Mouse (Mus musculus) kidney, adult 18-20 months (tissue): ENCODE measurements around the gene Tbata.

Source experiments
- DNase-seq: peaks from one replicate; pipeline ENCODE4 v3.0.0; 2021

Tbata gene

DNA sequence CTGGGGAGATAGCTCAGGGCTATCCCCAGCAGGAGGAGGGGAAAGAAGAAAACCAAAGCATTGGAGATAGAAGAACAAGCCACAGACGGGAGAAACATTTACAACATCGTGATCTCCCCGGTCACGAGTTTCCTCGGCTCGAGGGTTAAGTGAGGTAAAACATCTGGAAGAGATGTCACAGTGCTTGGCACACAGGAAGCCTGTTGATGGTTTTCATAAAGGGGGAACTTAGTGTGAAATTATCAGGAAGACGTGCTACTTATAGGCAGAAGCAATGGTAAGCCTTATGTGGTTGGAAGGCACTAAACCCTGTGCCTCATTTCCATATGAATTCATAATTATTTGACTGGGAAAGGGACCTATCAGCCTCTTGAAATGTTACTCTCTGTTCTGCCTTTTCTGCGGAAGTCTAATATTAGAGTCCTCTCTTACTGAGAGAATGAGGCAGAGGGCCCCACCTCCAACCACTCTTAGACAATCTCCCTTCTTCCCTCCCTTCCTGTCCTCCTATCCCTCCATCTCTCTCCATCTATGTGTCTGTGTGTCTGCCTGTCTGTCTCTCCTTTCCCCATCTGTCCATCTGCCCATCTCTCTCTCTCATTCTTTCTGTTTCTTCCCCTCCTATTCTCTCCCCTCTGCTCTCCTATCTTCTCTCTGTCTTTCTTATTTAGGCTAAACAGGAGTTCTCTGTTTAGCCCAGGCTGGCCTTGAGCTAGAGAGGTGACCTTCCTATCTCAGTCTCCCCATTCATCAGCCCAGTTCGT lies 4.2 kb upstream of the Tbata start:
- no peak for DNase-seq

DNA sequence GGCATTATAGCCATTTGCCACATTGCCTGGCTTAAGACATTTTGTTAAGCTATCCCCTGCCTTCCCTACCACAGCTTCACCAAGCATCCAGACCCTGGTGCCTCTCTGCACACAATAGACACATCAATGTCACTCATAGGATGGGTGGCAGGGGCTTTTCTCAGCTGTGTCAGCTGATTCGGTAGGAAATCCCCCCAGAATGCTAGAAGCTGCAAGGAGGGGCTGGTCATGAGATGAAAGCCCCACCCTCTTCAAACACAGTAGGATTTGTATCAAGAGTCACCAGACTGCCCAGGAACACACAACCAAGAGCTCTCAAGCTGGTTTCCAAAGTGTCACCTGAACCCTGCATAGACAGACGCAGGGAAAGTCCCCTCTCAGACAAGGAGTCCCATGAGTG lies 3.4 kb upstream of the Tbata start:
- no peak for DNase-seq

DNA sequence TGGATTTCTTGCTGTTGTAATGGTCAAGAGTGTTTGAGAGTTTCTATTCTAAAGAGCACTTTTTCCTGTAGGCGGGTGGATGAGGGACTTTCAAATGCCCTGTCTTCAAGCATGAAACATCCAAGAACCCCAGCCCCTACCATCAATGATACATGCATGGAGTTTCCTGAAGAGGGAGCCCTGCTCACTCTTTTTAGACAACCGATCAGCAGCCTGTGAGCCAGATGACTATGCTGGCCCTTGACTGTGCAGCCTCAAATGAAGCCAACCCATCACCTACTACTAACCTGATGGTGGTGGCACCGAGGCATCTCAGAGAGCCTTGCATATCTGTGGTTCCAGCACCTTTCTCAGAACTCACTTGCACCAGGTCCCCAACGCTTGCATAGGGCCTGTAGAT lies 742 bp downstream of the Tbata start:
- no peak for DNase-seq

DNA sequence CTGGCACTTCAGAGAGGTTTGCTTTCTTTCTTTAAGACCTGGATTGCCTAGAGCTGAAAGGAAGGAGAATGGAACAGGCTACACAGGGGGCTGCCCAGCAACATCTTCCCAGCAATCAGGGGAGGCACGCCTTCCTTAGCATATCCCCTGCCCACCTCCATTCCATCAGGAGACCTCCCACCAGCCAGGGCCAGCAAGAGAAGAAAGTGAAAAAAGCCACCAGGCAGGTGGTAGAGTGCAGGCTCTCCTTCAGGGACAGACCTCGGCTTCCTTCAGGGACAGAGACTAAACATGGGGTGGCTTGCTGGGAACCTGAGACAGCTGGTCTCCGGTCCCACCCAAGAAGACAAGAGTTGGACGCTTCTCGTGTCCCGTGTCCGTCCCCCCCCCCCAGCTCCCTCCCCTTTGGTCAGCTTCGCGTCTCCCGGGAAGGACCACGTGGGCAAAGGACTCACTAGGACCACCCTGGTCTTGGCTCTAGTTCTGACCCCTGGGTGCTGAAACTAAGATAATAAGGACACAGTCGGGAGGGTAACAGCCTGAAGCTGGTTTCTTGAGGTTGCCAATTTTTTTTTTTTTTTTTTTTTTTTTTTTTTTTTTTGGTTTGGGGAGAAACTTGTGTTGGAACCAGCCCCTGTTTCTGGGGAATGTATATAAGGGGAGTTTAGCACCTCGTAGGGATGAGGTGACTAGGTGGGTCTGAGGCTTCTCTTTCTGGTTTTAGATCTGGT lies 3.1 kb downstream of the Tbata start:
- no peak for DNase-seq

DNA sequence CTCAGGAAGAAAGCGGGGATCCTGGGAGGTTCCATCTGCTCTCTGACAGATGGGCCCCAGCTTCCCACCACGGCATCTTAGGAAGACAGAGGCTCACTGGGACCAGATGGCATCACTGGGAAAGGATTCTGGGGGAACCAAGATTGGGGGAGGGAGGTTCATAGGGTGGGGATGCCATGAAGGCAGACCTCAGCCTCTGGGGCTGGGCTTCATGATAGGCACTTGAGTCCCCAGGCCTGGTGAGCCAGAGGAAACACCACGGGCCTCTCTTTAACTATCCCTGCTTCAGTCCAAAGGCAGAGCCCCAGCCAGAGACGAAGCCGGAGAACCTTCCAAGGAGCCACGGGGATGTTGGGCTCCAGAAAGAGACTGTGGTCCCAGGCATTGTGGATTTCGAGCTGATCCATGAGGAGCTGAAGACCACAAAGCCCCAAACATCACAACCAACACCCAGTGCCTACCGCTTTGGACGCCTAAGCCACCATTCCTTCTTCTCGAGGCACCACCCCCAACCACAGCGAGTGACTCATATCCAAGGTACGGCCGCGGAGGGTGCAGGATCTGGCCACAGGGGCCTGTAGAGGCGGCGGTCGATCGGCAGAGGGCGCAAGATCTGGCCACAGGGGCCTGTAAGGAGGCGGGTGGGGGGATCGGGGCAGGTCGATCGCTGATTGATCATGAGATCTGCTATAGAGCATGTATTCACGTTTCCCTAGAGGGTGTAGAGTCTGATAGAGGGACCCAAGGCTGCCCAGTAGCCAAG lies 3.9 kb downstream of the Tbata start:
- no peak for DNase-seq

DNA sequence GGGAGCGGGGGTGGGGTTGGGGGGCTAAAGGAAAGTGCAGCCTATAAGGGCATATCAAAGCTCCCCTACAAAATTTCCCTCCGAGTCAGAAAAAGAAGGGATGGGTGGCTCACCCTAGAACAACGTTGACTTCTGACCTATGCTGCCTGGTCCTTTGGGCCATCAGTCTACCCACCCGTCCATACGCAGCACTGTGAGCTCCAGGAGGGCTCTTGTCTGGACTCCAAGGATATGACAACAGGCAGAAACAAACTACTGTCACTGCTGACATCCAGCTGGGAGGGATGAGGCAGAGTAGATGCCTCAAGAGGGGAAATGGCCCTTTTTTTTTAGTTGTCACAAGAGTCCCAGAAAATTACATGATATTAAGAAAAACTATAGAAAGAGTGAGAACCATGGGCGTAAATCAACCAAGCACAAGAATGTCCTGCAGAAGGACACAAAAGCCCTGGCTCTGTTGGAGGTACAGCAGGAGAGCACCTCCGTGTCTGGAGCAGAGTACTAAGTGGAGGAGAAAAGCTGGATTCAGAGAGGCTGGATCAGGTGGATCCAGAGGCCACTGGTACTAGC lies 4.6 kb downstream of the Tbata start:
- DNase-seq, result no peak

DNA sequence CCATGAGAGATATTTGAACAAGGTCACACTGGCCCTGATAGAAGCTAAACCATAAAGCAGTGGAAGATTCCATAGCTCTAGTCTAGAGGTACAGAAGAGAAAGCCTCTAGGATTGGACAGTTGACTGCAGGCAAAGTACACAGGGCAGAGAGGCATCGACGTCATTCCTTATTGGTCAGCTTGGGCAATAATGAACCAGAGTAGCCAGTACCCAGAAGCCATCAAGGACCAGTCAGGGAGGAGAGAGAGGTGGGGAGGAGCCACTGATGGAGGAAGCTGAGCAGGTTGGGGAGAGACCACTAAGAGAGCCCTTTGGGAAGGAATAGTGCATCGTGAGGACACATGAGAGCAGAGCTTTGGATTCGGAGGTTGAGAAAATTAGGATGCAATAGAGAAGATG lies 6.0 kb downstream of the Tbata start:
- no peak for DNase-seq

DNA sequence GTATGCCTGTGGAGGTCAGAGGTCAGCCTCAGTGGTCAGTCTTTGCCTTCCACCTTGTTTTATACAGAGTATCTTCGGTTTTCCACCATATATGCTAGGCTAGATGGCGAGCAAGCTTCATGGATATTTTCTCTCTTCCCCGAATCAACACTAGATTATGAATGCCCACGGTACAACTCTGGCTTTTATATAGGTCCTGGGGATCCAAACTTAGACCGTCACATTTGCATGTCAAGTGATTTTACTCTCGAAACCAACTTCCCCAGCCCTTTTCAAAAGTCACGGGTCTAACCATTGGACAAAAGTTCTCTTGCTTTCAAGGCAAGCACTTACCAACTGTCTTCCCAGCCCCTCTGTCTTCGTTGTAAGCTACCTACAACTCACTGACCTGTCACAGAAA lies 6.9 kb downstream of the Tbata start:
- no peak for DNase-seq

DNA sequence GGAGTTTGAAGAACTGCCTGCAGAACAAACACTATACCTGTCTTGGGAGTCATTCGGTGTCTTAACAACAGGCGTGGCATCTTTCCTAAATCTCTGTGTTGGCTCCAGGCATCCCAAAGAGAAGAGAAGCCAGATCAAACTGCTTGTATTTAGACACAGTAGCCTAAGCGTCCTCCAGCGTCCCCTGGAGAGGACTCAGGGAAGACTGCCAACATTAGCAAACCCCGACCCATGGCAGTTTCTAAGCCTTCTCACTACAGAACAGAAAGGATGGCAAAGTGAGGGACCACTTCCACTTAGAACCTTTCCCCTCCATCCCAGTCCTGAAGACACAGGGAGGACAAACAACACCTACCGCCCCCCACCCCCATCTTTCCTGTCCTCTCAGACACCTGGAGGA lies 8.2 kb downstream of the Tbata start:
- no peak for DNase-seq

DNA sequence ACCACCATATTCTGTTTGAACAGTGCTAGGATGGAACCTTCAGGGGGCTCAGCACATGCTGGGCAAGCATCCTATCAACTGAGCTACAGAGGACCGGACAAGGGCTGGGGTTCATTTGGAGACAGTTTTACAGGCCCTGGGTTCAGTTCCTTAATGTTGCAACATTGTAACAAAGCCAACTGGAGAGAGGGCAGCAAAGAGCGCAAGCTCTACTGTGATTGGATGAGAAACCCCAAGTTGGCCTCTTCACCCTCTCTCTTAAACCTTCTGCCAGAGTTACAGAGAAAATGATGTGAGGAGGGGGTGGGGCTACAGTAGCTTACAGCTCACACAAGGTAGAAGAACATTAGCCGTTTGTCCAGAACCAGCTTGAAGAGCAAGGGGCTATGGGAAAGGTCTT lies 15.2 kb downstream of the Tbata start:
- no peak for DNase-seq

DNA sequence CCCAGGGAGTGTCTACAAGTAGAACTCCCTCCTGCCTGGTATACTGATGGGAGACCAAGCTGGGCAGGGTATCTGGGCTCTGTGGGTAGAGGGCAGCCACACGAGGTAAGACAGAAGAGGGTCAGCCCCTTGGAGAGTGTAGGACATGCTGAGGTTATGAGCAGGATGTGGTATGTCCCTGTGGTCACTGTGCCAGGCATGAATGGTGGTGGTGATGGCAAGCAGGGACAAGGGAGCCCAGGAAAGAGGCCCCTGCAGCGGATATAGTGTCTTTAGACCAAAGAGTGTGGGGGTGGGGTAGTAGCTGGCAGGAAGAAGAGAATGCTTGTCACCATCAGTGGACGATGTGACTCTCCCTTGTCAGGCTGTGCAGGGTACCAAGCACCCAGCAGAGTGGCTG lies 16.3 kb downstream of the Tbata start:
- DNase-seq, result no peak

DNA sequence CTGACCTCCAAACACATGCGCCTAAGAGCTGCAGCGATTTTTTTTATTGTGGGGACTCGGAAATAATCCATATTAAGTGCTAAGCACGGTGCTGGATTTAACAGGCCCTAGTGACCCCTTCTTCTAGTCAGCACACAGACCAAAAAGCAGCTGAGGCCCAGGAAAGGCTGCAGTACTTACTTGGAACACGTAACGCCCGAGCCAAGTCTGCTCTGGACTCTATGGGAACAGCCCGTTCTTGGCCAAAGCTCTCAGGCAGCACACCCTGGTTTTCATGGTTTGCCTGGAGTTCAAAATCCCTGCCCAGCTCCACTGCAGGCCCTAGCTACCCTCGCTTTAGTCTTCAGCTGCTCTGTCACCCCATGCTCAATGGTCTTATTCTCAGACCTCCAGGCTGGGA lies 22.9 kb downstream of the Tbata start:
- no peak for DNase-seq

DNA sequence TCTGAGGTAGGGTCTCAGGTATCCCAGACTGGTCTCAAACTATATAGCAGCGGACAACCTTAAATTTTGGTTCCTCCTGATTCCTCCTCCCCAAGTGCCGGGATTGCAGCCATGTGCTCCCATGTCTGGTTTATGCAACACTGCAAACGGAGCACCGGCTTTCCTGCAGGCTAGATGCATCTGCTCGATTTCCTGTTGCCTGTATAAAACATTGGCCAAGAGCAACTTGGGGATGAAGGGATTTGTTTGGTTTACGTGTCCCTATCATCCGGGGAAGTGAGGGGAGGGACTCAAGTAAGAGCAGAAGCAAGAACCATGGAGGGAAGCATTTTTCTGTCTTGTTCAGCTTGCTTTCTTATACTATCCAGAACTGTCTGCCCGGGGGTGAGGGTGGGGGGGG lies 23.5 kb downstream of the Tbata start:
- no peak for DNase-seq

DNA sequence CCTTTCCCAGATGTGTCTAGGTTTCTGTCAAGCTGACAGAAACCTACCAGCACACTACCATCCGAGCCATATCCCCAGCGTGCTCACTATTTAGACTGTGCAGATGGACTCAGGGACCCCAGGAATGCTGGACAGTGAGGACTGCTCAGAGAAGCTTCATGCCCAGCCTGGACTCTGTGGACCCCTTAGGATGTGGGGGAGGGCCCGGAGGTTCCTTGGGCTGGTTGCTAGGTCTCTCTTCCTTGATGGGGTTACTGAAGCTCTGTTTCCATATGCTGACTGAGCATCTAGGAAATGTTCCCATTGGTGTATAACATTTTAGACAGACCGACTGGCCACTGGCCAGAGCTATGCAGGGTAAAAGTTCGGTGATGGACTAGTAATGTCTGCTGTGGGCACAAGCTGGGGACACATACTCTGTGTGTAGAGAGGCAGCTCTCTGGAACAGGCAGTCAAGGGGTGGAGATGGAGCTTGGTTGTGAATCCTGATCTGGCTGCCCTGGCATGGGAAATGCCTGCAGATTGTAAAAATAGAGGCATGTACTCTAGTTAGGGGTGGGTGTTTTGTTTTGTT lies 24.1 kb downstream of the Tbata start:
- no peak for DNase-seq

DNA sequence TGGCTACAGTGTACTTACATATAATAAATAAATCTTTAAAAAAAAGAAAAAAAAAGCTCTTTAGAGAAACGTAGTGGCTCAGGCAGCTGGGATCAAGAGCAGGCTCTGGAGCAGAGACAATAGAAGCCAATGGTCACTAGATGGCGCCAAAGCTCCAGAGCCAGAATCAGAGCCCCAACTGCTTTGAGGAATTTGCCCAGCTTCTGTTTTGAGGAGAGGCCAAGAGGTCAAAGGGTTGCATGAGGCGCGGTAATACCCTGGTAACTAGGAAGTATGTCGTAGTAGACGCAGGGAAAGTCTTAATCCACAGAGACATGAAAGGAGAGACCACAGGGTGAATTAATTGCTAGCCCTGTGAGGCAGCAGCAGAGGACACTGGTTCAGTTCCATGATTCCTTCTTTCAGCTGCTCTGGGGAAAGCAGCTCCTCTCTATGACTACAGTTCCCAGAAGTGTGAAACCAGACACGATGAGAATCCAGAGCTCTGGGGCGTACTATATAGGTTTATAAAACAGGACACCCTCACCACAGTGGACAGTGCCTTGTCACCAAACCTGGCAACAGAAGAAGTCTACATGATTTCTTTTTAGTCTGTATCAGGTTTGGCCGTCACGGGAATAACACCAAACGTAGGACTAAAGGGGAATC lies 27.9 kb downstream of the Tbata start:
- DNase-seq, result peak; percentile 74

DNA sequence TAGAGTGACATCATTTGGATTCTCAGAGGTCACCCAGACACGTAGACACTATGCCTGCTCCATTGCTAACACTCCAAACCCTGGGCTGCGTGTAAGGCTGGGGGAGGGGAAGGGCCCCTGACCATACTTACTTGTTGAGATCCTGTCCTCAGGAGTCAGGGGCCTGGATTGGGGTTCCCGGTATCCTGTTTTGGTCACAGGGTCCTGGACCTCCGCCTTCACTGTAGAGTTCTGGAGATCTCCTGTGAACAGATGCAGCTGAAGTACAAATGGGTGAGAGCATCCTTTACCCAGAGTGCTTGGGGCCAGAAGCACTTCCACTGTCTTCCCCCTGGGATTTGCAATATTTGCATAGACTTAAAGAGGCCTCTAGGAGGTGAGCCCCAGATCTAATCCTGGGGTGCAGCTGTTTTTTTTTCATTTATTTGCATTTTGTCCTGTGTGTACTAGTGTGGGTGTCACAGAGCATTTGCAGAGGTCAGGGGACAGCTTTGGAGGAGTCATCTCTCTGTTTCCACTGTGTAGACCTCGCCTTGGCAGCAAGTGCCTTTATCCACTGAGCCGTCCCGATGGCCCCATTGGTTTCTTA lies 28.6 kb downstream of the Tbata start:
- no peak for DNase-seq

DNA sequence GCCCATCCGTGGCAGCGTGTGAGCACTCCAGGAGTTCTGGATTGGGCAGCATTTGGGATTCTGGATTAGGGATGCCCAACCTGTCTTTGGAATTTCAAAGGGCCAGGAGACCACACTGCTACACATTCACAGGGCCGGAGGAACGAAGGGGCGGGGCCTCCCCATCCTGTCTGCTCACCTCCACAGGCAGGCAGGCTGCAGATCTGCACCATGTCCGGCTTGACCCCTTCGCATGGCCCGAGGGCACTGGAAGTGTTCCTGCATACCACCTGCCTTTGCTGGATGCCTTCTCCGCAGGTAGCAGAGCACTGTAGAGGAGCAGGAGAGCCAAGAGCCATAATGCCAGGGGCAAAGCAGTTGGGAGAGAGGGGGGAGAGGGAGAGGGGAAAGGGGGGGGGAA lies 29.2 kb downstream of the Tbata start:
- DNase-seq, result no peak

DNA sequence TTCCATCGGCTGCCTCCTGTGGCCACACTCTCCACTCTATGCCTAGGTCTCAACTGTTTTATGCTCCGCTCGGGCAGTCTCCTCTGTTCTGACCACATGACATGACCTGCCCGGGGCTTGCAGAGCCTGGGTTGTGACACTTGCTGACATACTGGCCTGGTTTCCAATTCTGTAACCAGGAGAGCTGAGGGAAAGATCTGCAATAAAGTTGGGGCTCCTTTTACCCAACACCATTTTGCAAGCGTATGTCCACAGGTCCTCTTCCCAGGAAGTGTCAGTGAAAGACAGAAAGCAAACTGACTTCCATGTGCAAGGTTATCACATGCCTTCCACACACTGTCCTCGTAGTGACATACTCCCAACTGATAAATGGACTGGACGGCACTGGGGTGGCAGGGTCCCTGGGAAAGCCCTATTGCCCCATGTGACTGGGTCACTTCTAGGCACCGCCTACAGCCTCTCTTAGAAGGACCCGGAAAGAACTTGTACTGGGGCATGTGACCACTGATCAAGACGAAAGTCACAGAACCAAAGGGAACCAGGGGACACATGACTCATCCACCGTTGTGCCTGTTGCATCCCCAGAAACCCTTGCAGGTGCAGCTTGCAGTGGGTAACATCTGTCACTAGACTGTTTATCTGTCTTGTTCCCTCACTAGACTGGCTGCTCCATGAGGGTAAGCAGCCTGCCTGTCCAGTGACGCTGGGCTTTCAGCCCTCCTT lies 30.0 kb downstream of the Tbata start:
- no peak for DNase-seq

DNA sequence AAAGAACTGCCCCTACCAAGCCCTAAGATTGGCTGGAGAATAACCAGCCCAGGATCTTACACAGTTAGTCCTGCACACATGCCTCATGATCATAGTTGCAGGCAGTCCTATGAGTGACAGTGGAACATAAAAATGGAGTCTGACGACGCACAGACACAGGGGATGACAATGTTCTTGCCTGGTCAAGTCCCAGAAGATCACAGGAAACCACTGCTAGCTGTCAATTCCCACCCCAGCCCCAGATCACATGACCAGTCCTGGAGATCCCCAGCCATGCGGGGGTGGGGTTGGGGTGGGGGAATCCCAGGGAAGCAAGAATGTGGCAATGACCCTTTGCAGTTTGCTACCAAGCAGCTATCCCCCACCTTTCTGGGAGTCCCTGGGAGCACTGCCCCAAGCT lies 32.2 kb downstream of the Tbata start:
- no peak for DNase-seq

DNA sequence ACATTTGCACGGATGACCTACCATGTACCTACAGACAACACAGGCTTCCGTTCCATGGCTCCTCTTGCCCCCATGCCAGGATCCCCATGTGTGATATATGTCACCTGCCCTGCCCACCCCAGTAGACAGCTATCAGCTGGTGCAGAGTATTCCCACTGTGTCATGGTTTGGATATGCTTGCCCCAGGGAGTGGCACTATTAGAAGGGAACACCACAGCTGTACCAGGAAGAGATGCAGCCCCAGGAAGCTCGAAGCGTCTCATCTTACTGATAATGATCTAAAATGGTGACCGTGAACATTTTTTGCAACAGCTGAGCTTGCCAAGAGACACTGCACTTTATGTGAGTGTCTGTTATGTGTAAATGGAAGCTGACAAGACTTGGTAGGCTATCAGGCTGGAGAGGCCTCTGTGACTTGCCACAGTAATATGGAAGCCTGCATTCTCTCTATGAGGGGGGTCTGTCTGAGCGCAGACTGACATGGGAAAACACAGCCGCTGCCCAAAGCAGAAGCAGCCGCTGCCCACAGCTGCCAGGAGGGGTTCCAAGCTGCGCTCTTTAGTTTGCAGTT lies 36.4 kb downstream of the Tbata start:
- no peak for DNase-seq

DNA sequence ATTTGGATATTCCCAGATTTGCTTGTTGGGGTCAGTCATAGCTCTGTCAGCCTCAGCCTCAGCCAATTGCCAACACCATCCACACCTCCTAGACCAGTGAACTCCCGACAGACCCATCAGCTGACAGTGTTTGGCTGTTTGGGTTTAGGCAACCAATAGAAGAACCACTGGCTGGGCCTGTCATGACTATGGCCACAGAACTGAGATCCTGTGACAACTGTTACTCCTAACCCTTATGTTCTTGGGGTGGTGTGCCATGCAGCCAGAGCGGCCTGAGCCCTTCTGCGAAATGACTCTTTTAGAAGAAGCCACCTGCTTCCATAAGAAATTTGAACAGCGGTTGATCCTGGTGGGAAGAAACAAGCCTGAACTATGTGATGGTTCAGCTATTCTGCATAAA lies 39.4 kb downstream of the Tbata start:
- DNase-seq, result no peak
